Mouse (Mus musculus) liver, postnatal 0 days (tissue): Measurements from ENCODE around the gene 4930432K21Rik.

Experiments used
- CTCF ChIP-seq: sonication (generic); IDR thresholded peaks from 2 replicates; pipeline ENCODE4 v1.5.1; 2016; ENCODE audit warnings: antibody characterized with exemption, low read depth
- EP300 ChIP-seq: IDR thresholded peaks from 2 replicates; pipeline ENCODE4 v1.6.1; 2016; ENCODE audit warnings: antibody characterized with exemption, low read depth, mild to moderate bottlenecking

GRCm38 (mm10) chr8:84193566-84193965, 45.7 kb downstream of the 4930432K21Rik start:
- TF ChIP-seq EP300 (no peak), CTCF (peak; percentile 65)
